Mouse (Mus musculus) forebrain, embryonic 14.5 days (tissue): ENCODE results near the gene Glb1l. TPM values are rescaled to one million over a fixed set of nuclear protein-coding genes. Genes with fewer than 3 reads are reported as not detected.
A peak's percentile ranks its signal among the peaks of the same experiment; 100 is the strongest.

Experiments
- ATAC-seq: fragments of 200-750 bp; cut with Nextera tagmentation; 2 replicates; pipeline ENCODE4 v1.8.0; 2017; ENCODE audit warnings: mild to moderate bottlenecking, moderate library complexity
- DNase-seq: peaks from one replicate; pipeline ENCODE4 v3.0.0-alpha.2; 2015; ENCODE audit warnings: low spot score
- H3K27ac ChIP-seq: fragments of 300-500 bp; sonication (generic); 2 replicates; pipeline ENCODE4 v1.5.1; 2014; ENCODE audit warnings: low read depth, mild to moderate bottlenecking, control low read depth, low read length, moderate library complexity
- H3K27me3 ChIP-seq: fragments of 300-500 bp; sonication (generic); replicated peaks from 2 replicates; pipeline ENCODE4 v1.6.1; 2014; ENCODE audit warnings: low read length, control low read depth, mixed read lengths; ENCODE audit not compliant: control insufficient read depth, insufficient read depth
- H3K36me3 ChIP-seq: fragments of 300-500 bp; sonication (generic); 2 replicates; pipeline ENCODE4 v1.6.1; 2014; ENCODE audit warnings: low read length, control low read depth; ENCODE audit not compliant: control insufficient read depth, insufficient read depth
- H3K4me1 ChIP-seq: fragments of 300-500 bp; sonication (generic); 2 replicates; pipeline ENCODE4 v1.6.1; 2014; ENCODE audit warnings: antibody characterized with exemption, low read length, control low read depth; ENCODE audit not compliant: control insufficient read depth, insufficient read depth
- H3K4me2 ChIP-seq: fragments of 300-500 bp; sonication (generic); 2 replicates; pipeline ENCODE4 v1.6.1; 2014; ENCODE audit warnings: mild to moderate bottlenecking, control low read depth, low read length
- H3K4me3 ChIP-seq: fragments of 300-500 bp; sonication (generic); 2 replicates; pipeline ENCODE4 v1.5.1; 2014; ENCODE audit warnings: low read depth, low read length, control low read depth
- H3K9ac ChIP-seq: fragments of 300-500 bp; sonication (generic); 2 replicates; pipeline ENCODE4 v1.6.1; 2014; ENCODE audit warnings: mild to moderate bottlenecking, low read length, control low read depth, moderate library complexity
- H3K9me3 ChIP-seq: fragments of 300-500 bp; sonication (generic); replicated peaks from 2 replicates; pipeline ENCODE4 v1.6.1; 2016; ENCODE audit warnings: low read length, control low read depth, mixed read lengths; ENCODE audit not compliant: control insufficient read depth
- WGBS: fragments of 180-500 bp; shearing (Covaris S2); extraction: QIAGEN DNeasy Blood & Tissue Kit; methylation state at CpG from one replicate; pipeline ENCODE4 v1.1.7; 2014; 5-methylcytosine and 5-hydroxymethylcytosine counted together
- polyA plus RNA-seq: library from polyadenylated mRNA; unstranded; fragments of >200 nt; fragmentation: Nextera tagmentation; extraction: Ambion mirVana; gene quantifications from 2 replicates; pipeline ENCODE4 v1.2.1, GENCODE M21; 2014

Glb1l gene
- polyA plus RNA-seq = 13.0 and 14.3 TPM in 2 replicates

- peak; percentile 98 for ATAC-seq
- peaks cover 15% of the 10 kb centered on the region for H3K4me1 ChIP-seq
- H3K27ac ChIP-seq = no peak within 1 kb of the TSS
These were observed at the start of gene Glb1l, which contains the start of gene Stk16 for GRCm38 (mm10) chr1:75210136-75211087. Glb1l (minus strand) TSS chr1:75210813. Stk16 (plus strand) TSS chr1:75210838.

GRCm38 (mm10) chr1:75255516-75256046 lies 45.0 kb upstream of the Glb1l start:
- ATAC-seq = no peak
- H3K36me3 ChIP-seq = no peaks in the 10 kb centered on the region
- peaks cover 7% of the 10 kb centered on the region; the same call in 1 of the 2 replicates for H3K4me1 ChIP-seq
- H3K4me2 ChIP-seq = no peak overlapping the region
- DNase-seq = no peak
- no peaks in the 10 kb centered on the region for H3K27me3 ChIP-seq
- H3K4me3 ChIP-seq = no peak overlapping the region
- no peaks in the 10 kb centered on the region for H3K9me3 ChIP-seq
- H3K9ac ChIP-seq = no peak overlapping the region
- H3K27ac ChIP-seq = no peak overlapping the region
- WGBS = 71% methylated on average over 10 of the region's 10 CpGs

More at GRCm38 (mm10) chr1:75210136-75211087, at the start of gene Glb1l, which contains the start of gene Stk16:
- H3K36me3 ChIP-seq = peaks cover 34% of the 10 kb centered on the region
- peak within 1 kb of the TSS; percentile 95 for H3K4me3 ChIP-seq
- H3K9ac ChIP-seq = peak within 1 kb of the TSS; percentile 96
- WGBS = 6% methylated on average over 42 of the region's 42 CpGs
- no peaks in the 10 kb centered on the region for H3K27me3 ChIP-seq
- DNase-seq = peak; percentile 98
- H3K9me3 ChIP-seq = no peaks in the 10 kb centered on the region
- peak within 1 kb of the TSS; percentile 95 for H3K4me2 ChIP-seq

GRCm38 (mm10) chr1:75254625-75255013 lies 44.0 kb upstream of the Glb1l start:
- DNase-seq (no peak), ATAC-seq (peak; percentile 13; the same call in 1 of the 2 replicates)
- H3K36me3 ChIP-seq = no peaks in the 10 kb centered on the region
- H3K9ac ChIP-seq = no peak overlapping the region
- whole genome bisulfite sequencing = 69% methylated on average over 8 of the region's 8 CpGs
- H3K27me3 ChIP-seq = no peaks in the 10 kb centered on the region
- H3K4me1 ChIP-seq = peaks cover 7% of the 10 kb centered on the region; the same call in 1 of the 2 replicates
- H3K4me2 ChIP-seq = no peak overlapping the region
- H3K27ac ChIP-seq = no peak overlapping the region
- no peaks in the 10 kb centered on the region for H3K9me3 ChIP-seq
- no peak overlapping the region for H3K4me3 ChIP-seq

- ATAC-seq (peak; percentile 12; the same call in 1 of the 2 replicates), DNase-seq (peak; percentile 81)
- H3K4me2 ChIP-seq = no peak overlapping the region
- H3K9ac ChIP-seq = no peak overlapping the region
- no peaks in the 10 kb centered on the region for H3K27me3 ChIP-seq
- 64% methylated on average over 16 of the region's 16 CpGs for WGBS
- no peak overlapping the region for H3K4me3 ChIP-seq
- peaks cover 7% of the 10 kb centered on the region; the same call in 1 of the 2 replicates for H3K4me1 ChIP-seq
- H3K9me3 ChIP-seq = no peaks in the 10 kb centered on the region
- no peak overlapping the region for H3K27ac ChIP-seq
- H3K36me3 ChIP-seq = no peaks in the 10 kb centered on the region
These were observed 43.4 kb upstream of the Glb1l start for GRCm38 (mm10) chr1:75253849-75254624.

- 76% methylated on average over 16 of the region's 16 CpGs for WGBS
- no peaks in the 10 kb centered on the region for H3K36me3 ChIP-seq
- no peak overlapping the region for H3K27ac ChIP-seq
- H3K27me3 ChIP-seq = no peaks in the 10 kb centered on the region
- no peak for DNase-seq
- no peaks in the 10 kb centered on the region for H3K9me3 ChIP-seq
- H3K4me3 ChIP-seq = no peak overlapping the region
- no peak overlapping the region for H3K9ac ChIP-seq
- no peak for ATAC-seq
- no peak overlapping the region for H3K4me2 ChIP-seq
- H3K4me1 ChIP-seq = peaks cover 10% of the 10 kb centered on the region; the same call in 1 of the 2 replicates
These were observed 42.4 kb upstream of the Glb1l start for GRCm38 (mm10) chr1:75253029-75253428.

GRCm38 (mm10) chr1:75252308-75252707 lies 41.7 kb upstream of the Glb1l start:
- H3K27me3 ChIP-seq = no peaks in the 10 kb centered on the region
- H3K4me3 ChIP-seq = no peak overlapping the region
- H3K27ac ChIP-seq = no peak overlapping the region
- no peak for ATAC-seq
- H3K9me3 ChIP-seq = no peaks in the 10 kb centered on the region
- H3K36me3 ChIP-seq = no peaks in the 10 kb centered on the region
- H3K4me2 ChIP-seq = no peak overlapping the region
- H3K4me1 ChIP-seq = peaks cover 15% of the 10 kb centered on the region; the same call in 1 of the 2 replicates
- 72% methylated on average over 13 of the region's 13 CpGs for WGBS
- no peak for DNase-seq
- H3K9ac ChIP-seq = no peak overlapping the region

GRCm38 (mm10) chr1:75251112-75251970 lies 40.7 kb upstream of the Glb1l start:
- H3K9me3 ChIP-seq = no peaks in the 10 kb centered on the region
- WGBS = 2% methylated on average over 21 of the region's 22 CpGs

More at GRCm38 (mm10) chr1:75251112-75251970, 40.7 kb upstream of the Glb1l start:
- Histone ChIP-seq H3K36me3 (no peaks in the 10 kb centered on the region), H3K27ac (peak overlapping the region; percentile 5; the same call in 1 of the 2 replicates), H3K4me1 (peaks cover 16% of the 10 kb centered on the region; the same call in 1 of the 2 replicates), H3K27me3 (no peaks in the 10 kb centered on the region), H3K4me2 (peak overlapping the region; percentile 50), H3K9ac (no peak overlapping the region), H3K4me3 (no peak overlapping the region)
- ATAC-seq (peak; percentile 40), DNase-seq (peak; percentile 70)
